7 mouse cellular contexts compared by ENCODE assay signal in genomic region chr16:77717766-77718165, GRCm38 (mm10).
DNase-seq lines count a peak whose midpoint lies in the region; ATAC-seq and TF ChIP-seq lines count a peak whose summit lies in the region.
"Not testable (repeated sequence)": the region's sequence is repeated elsewhere in the genome, so short reads cannot be mapped to it uniquely, and the experiment has no call there.

No protein-coding gene starts in this region.

- in situ Hi-C loops in Patski (cut with MboI; ENCODE audit: low pct_unique_long_range_greater_than_20kb): not testable (repeated sequence)

- CTCF ChIA-PET in Patski (lab: Charles Lee): interaction anchor here (1.3 kb wide), 1 partner anchor 10 kb away, joined by 4 read pairs; no protein-coding TSS in a partner anchor

- H3K4me1 ChIP-seq in midbrain, embryonic 11.5 days (ENCODE audit: control insufficient read depth, insufficient read depth, low read length): not testable (repeated sequence)

- H3K9ac ChIP-seq in midbrain, embryonic 11.5 days (ENCODE audit: low read length): not testable (repeated sequence)

- not testable (repeated sequence) for H3K9me3 ChIP-seq in midbrain, embryonic 11.5 days (ENCODE audit: control insufficient read depth, low read length)

- POLR2A ChIA-PET in Patski (lab: Charles Lee): not testable (repeated sequence)

- not testable (repeated sequence) for H3K36me3 ChIP-seq in midbrain, embryonic 11.5 days (ENCODE audit: control insufficient read depth, insufficient read depth, low read length)

- 91% methylated on average over 3 of the region's 3 CpGs for WGBS in midbrain, embryonic 11.5 days

- H3K4me3 ChIP-seq in midbrain, embryonic 11.5 days (ENCODE audit: low read depth, low read length): not testable (repeated sequence)

- H3K27me3 ChIP-seq in Patski; midbrain, embryonic 11.5 days (ENCODE audit: control insufficient read depth, insufficient read depth, low read length): not testable (repeated sequence)

- H3K27ac ChIP-seq in midbrain, embryonic 11.5 days (ENCODE audit: low read depth, low read length): not testable (repeated sequence)

- DNase-seq in 3T3-L1 (ENCODE audit: low read depth, low spot score) (peak; percentile 73), Patski (ENCODE audit: low read depth, low spot score) (peak; percentile 7)
- peak; percentile 37 for DNase-seq in Muller cell, postnatal 12 days (ENCODE audit: inconsistent ontology term)
- peak; percentile 37 for DNase-seq in adrenal gland, adult 2 months
- peak; percentile 6 for DNase-seq in adrenal gland, postnatal 14 days
- DNase-seq in fibroblast of lung, adult 2 months (ENCODE audit: low read depth): peak; percentile 29
- peak; percentile 41 for DNase-seq in midbrain, embryonic 11.5 days (ENCODE audit: low spot score, missing footprints)

- H3K4me2 ChIP-seq in midbrain, embryonic 11.5 days: not testable (repeated sequence)

- not testable (repeated sequence) for TF ChIP-seq CTCF in Patski (IDR thresholded peaks at IDR 0.05)

- ATAC-seq in Patski; midbrain, embryonic 11.5 days (ENCODE audit: low FRiP score): not testable (repeated sequence)

Comparison
In these comparisons a context has a peak if more than half of its experiments do, and no peak if none do; other contexts are left out.
1. DNase-seq: peak in every context shown above with its lines; median percentile 73 in 3T3-L1; 41 in midbrain, embryonic 11.5 days; 37 in Muller cell, postnatal 12 days; 37 in adrenal gland, adult 2 months; 29 in fibroblast of lung, adult 2 months; 7 in Patski; 6 in adrenal gland, postnatal 14 days.